Mouse (Mus musculus): ENCODE data around the gene H3f3a.

Gene H3f3a

DNA sequence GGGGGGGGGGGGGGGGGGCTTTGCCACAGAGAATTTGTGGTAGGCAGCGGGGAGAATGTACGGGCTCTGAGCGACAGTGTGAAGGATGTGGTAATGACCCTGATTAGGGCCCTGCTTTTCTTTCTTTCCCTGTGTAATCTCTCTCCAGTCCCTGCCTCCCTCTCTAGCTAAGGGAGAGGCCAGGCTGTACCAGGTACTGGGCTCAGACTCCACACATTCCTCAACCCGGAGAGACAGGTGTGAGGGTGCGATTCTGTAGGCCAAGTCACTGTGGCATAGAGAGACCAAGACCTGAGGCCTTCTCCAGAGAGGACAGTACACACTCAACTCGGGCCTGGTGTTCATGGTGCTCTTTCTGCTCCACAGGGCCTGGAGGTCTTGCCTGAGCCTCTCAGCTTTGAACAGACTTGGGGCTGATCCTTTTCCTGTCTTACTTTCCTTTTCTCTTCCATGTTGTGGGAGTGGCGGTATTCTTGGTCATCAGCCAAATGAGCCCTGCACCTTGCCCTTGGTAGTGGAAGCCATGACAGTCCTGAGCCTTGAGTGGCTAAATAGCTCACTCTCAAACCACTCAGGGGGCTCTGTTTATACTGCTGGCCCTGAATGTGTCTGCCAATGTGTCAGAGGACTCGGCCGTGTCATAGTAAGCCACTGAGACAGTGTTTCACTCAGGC is 30.7 kb downstream of the H3f3a start:
- no peak for DNase-seq (ENCODE audit: low read depth, low spot score)

DNA sequence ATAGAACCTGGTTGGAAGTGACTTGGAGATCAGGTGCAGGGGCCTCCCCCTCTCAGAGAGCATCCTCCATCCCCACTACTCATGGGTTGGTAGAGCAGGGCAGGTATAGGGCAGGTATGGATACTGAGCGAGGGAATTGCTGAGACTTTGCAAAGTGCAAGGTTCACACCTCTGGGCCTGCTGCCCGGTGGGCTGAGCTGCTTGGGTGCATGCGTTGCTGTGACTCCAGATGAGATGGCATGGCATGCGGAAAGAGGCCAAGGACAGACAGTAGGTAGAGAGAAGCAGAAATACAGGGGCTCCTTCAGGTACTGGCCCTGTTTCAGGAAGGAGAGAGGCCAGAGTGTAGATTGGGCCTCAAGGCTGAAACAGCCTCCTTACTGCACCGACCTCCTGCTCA is 32.5 kb downstream of the H3f3a start:
- no peak for DNase-seq (ENCODE audit: low read depth, low spot score)

DNA sequence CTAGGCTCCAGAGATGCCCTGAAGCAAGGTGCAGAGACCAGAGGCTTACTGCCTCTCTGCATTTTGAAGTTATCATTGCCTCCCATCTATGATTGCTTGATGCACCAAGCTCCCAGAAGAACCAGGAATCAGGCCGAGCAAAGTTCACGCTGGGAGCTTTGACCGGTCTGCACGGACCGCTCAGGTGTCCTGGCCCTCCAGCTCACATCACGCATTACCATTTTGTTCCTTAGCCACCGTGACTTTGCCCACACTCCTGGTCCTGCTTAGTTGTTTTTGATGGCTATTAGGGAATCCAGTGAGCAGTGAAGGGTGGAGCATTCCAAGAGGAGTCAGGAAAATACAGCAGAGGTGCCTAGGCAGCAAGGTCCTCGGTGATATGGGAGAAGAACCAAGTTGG is 33.5 kb downstream of the H3f3a start:
- no peak for DNase-seq (ENCODE audit: low read depth, low spot score)

DNA sequence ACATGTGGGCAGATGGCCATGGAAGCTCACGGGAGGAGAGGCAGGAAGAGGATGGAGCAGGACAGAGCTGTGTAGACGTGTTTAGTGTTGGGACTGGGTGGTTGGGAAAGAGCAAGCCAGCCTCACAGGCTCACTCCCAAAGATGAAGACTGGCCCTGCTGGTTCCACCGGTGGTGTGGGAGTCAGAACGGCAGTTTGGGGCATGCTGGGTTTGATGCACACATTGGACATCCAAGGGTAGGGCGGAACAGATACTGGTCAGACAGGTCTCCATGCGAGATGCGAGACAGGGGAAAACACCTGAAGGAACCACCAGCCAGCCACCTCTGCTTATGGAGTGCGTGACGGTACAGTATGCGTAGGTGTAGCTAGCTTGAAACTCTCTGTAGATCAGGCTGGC is 34.8 kb downstream of the H3f3a start:
- DNase-seq (ENCODE audit: low read depth, low spot score): no peak

GRCm38 (mm10) chr1:180778403-180778754 is 35.4 kb downstream of the H3f3a start:
- DNase-seq (ENCODE audit: low read depth, low spot score): no peak

GRCm38 (mm10) chr1:180777660-180778402 is 35.9 kb downstream of the H3f3a start:
- DNase-seq (ENCODE audit: low read depth, low spot score): peak; percentile 93

DNA sequence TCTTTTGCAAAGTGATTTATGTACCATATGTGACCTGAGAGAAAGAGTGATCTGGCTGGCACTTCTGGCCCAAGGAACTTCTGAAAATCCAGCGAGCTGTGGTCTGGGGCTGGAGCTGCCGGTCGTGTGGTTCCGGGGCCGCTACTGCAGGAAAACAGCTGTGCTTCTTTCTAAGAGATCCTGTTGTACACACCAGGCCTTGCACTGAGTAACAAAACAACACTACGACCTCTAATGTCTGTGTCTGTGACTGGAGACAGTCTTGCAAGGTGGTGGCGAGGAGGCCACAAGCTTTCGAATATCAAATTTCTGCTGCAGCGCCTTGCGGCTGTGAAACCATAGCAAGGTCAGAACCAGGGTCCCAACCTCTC is 36.5 kb downstream of the H3f3a start:
- no peak for DNase-seq (ENCODE audit: low read depth, low spot score)

DNA sequence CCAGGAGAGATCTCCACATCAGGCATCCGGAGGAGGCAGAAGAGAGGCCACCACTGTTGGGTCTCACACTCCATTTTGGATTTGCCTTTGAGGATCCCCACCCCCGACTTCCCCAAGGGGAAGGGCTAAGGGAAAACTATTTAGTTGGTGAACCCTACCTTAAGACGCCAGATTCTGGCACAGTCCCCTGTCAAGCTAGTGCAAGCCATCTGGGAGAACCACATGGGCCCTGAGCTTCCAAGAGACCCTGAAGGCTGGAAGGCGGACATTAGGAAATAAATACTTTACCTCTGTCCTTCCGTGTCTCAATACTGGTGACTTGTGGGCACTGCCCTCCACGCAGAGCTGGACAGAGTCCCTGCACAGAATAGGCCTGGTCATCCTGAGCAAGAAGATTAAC is 37.2 kb downstream of the H3f3a start:
- DNase-seq (ENCODE audit: low read depth, low spot score): no peak

GRCm38 (mm10) chr1:180775849-180776493 is 37.8 kb downstream of the H3f3a start:
- no peak for DNase-seq (ENCODE audit: low read depth, low spot score)

DNA sequence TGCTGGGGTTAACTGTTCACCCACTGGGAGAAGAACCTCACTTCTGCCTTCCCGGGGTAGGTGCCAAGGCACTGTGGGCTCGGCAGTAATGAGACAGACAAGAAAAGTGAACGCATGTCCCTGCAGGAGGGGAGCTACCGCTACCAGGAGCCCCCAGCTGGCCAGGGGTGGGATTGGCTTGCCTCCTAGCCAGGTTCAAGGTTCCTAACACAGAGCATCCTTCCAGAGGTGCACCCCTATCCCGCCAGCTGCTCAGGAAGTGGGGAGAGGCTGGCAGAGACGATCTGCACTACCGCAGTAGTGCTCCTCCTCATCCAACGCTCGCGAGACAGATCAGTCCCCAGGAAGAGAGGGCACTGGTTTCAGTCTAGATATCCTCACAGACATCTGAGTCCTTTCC is 38.4 kb downstream of the H3f3a start:
- DNase-seq (ENCODE audit: low read depth, low spot score): peak; percentile 71

DNA sequence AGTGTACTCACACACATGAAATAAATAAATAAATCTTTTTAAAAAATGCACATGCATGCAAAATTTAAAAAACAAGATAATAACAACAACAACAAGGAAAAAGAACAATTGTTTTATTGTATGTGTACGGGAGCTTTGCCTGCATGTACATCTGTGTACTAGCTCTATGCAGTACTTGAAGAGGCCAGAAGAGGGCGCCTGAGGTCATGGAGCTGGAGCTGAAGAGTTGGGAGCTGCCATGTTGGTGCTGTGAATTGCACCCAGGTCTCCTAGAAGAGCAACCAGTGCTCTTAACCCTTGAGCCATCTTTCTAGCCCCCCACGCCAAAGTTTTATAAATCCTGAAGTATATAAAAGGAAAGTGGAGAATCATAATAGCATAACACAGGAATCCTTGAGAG is 39.1 kb downstream of the H3f3a start:
- peak; percentile 92 for DNase-seq (ENCODE audit: low read depth, low spot score)

- no peak for DNase-seq (ENCODE audit: low read depth, low spot score)
Observed at GRCm38 (mm10) chr1:180772291-180772690, 41.5 kb downstream of the H3f3a start.

DNA sequence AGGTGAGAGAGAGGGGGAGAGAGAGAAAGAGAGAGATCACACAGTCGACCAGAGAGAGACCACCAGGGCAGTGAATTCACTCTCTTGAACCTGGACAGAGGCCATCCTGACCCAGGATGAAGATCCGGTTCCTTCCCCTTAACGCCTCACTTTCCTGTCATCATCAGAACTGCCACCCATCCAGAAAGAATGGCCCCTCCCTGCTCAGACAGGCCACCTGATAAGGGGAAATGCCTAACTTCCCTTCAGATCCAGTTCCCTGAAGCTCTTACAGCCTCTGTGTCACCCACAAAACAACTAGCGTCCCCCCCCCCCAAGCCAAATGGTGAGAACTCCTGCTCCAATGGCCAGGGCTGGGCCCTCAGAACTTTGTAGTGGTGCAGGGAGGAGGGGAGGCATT is 42.0 kb downstream of the H3f3a start:
- DNase-seq (ENCODE audit: low read depth, low spot score): no peak

DNA sequence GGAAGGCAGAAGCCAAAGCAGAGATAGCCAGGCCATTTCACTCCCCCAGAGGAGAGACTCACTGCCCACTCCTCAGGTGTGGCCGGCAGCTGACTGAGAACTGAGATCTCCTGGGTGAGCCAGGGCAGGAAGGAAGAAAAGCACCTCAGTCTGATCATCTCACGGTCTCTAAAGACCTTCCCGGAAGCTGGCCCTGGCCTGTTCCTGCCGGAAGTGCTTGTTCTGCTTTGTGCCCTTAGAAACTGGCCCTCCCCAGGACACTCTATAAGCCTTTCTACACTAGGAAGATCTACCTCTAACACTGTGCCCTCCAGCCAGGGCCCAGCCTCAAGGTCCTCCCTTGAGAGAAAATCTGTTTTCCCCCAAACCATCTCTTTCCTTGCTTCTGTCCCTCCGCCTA is 42.4 kb downstream of the H3f3a start:
- DNase-seq (ENCODE audit: low read depth, low spot score): no peak

GRCm38 (mm10) chr1:180768334-180769168 is 45.2 kb downstream of the H3f3a start:
- peak; percentile 83 for DNase-seq (ENCODE audit: low read depth, low spot score)

DNA sequence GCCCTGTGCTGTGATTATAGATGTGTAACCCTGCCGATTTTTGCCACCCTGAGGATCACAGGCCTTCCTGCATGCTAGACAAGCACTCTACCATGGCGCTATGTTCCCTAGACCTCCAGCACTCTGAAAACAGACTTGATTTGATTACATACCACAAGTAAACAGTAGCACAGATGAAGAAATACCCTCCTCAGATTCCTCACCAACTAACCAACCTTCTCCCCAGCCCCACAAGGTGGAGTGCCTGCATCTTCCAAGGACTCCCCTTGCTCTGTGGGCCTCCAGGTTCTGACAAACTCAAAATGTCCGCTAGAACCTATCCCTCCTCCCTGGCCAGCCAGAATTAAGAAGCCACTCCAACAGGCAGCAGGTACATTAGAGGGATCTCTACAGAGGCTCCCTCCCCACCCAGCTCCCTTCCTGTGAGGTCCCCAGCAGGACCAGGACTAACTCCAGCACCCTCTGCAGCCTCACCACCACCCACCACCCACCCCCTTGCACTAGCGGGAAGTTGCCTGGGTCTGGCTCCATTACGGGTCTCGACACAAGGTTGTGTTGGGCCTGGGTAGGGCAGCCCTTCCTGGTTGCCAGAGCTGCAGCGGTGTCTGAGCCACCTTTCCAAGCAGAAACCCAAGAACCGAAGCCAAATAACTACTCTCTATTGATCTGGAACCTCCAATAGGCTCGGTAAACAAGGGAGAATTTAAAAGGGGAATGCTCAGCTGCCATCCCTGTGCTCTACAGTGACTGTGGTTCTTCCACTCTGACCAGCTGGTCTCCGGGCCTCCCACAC is 46.0 kb downstream of the H3f3a start:
- peak; percentile 55 for DNase-seq (ENCODE audit: low read depth, low spot score)

- no peak for DNase-seq (ENCODE audit: low read depth, low spot score)
Observed at GRCm38 (mm10) chr1:180766557-180766956, 47.2 kb downstream of the H3f3a start.

DNA sequence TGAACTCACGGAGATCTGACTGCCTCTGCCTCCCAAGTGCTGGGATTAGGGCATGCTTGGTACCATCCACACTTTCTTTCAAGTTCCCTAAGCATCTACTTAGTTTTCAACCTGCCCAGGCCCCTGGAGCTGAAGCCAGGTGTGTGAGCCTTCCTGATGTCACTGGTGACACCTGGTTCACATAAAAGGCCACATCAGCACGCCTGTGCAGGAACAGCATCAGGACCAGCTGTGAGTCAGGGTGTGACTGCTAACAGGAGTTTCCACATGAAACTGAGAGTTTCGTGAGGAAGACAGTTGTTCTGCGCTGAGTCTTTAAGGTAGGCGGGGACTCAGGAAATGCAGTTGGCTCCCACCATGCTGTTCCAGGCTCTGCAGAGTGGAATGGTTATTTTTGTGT is 48.4 kb downstream of the H3f3a start:
- DNase-seq (ENCODE audit: low read depth, low spot score): no peak

GRCm38 (mm10) chr1:180763828-180764227 is 49.9 kb downstream of the H3f3a start:
- peak; percentile 93 for DNase-seq (ENCODE audit: low read depth, low spot score)

GRCm38 (mm10) chr1:180763307-180763706 is 50.4 kb downstream of the H3f3a start:
- DNase-seq (ENCODE audit: low read depth, low spot score): no peak

DNA sequence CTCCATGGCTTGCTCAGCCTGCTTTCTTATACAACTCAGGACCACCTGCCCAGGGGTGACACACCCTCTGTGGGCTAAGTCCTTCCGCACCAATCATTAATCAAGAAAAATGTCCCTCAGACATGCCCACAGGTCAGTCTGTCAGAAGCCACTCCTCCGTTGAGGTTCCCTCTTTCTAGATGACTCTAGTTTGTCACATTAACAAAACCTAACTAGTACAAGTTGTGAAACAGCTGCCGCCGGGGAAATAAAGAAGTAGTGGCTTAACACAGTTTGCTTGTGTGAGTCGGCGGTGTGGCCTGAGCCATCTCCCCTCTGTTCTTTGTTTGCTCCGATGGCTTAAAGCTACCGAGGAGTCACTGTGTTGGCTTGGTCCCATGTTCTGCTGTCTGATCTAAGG is 51.1 kb downstream of the H3f3a start:
- no peak for DNase-seq (ENCODE audit: low read depth, low spot score)
